In the genomic region with DNA sequence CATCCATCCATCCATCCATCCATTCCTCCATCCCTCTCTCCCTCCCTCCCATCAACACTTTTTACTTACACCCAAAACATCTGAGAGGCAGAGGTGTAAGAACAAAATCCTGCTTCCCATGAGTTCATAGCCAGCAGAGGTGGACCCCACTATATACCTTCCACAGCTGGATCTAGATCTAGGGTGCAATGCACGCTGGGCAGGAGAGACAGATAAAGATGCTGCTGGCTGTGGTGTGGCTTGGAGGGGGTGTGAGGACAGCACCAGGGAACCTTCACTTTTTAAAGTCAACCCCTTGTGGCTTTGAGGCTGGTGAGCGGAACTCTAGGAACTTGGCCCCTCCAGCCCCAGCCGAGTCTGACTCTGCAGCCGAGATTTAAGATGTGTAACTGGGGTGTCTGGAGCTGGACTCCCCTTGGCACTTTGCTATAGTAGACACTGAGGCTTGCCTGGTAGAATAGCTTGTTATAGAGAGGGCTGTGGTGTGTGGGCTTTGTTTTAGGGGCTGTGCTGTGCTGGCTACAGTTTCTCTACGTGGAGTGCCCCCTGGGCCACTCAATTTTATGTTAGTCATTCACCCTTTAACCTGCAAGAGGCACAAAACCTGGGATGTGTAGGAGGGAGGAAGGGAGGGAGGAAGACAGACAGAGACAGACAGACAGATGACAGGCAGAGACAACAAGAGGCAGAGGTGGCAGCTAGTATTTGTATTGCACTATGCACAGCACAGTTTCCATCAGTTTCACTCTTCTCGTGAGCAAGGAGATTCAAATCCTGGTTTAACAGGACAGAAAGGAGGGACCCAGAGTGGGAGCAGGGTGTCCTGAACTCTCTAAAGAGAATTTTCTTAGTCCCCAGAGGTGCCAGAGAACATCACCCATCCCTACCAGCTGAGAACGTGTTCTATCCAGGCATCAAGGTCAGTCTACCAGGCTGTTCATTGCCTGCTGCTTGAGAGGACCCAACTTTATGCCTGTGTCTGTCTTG, we compare ENCODE assay signal across 28 mouse cellular contexts. TPM values are rescaled to one million over a fixed set of nuclear protein-coding genes. Genes with fewer than 3 reads are reported as not detected.
DNase-seq lines count a peak whose midpoint lies in the region; ATAC-seq and TF ChIP-seq lines count a peak whose summit lies in the region.
"Had no signal": no experiment of that assay in that cellular context is flagged by ENCODE, and none has a peak within 500 bp of the region (broad histone marks: within the 10 kb centered on the region; RNA-seq: fewer than 3 reads in every experiment).

No protein-coding gene starts in this region.

- no peak overlapping the region for H3K27ac ChIP-seq in intestine, embryonic 14.5 days (ENCODE audit: low read depth)
- H3K27ac ChIP-seq in intestine, embryonic 16.5 days (ENCODE audit: low read length) = no peak overlapping the region
- peak overlapping the region; percentile 70 for H3K27ac ChIP-seq in thymus, adult 2 months (ENCODE audit: control insufficient read depth, insufficient read depth, low read length)
- H3K27ac ChIP-seq: forebrain, embryonic 13.5 days; hindbrain, embryonic 10.5 days; hindbrain, embryonic 15.5 days; left cerebral cortex, adult 2 months; limb, embryonic 12.5 days; macrophage; neural tube, embryonic 12.5 days; stomach, embryonic 15.5 days had no signal

- H3K4me1 ChIP-seq in intestine, embryonic 14.5 days (replicated peaks; ENCODE audit: control insufficient read depth, insufficient read depth, low read length) = peaks cover 7% of the 10 kb centered on the region
- H3K4me1 ChIP-seq in intestine, embryonic 16.5 days (ENCODE audit: control insufficient read depth, insufficient read depth, low read length) = peaks cover 7% of the 10 kb centered on the region
- H3K4me1 ChIP-seq in thymus, adult 2 months (replicated peaks; ENCODE audit: control insufficient read depth, insufficient read depth, low read length) = peaks cover 32% of the 10 kb centered on the region

- no peaks in the 10 kb centered on the region; the same call in 1 of the 2 replicates for H3K9me3 ChIP-seq in intestine, embryonic 14.5 days (ENCODE audit: control insufficient read depth, low read length)
- no peaks in the 10 kb centered on the region for H3K9me3 ChIP-seq in intestine, embryonic 16.5 days (ENCODE audit: control insufficient read depth, low read length)
- H3K9me3 ChIP-seq: forebrain, embryonic 13.5 days; hindbrain, embryonic 10.5 days; hindbrain, embryonic 15.5 days; limb, embryonic 12.5 days; neural tube, embryonic 12.5 days; stomach, embryonic 15.5 days had no signal

- 70% methylated on average over 7 of the region's 7 CpGs for WGBS in intestine, embryonic 14.5 days
- 71% methylated on average over 7 of the region's 7 CpGs for WGBS in intestine, embryonic 16.5 days
- 36% methylated on average over 7 of the region's 7 CpGs for WGBS in thymus, adult 2 months

- H3K9ac ChIP-seq in intestine, embryonic 14.5 days (ENCODE audit: low read length) = no peak overlapping the region
- H3K9ac ChIP-seq in intestine, embryonic 16.5 days (ENCODE audit: low read depth, low read length) = no peak overlapping the region
- H3K9ac ChIP-seq: forebrain, embryonic 13.5 days; hindbrain, embryonic 15.5 days; limb, embryonic 12.5 days; neural tube, embryonic 12.5 days; stomach, embryonic 15.5 days had no signal

- H3K27me3 ChIP-seq in intestine, embryonic 14.5 days (replicated peaks; ENCODE audit: control insufficient read depth, insufficient read depth, low read length) = no peaks in the 10 kb centered on the region
- H3K27me3 ChIP-seq in intestine, embryonic 16.5 days (replicated peaks; ENCODE audit: control insufficient read depth, insufficient read depth, low read length) = no peaks in the 10 kb centered on the region
- H3K27me3 ChIP-seq in thymus, adult 2 months (ENCODE audit: control insufficient read depth, insufficient read depth, low read length) = no peaks in the 10 kb centered on the region
- H3K27me3 ChIP-seq: forebrain, embryonic 13.5 days; hindbrain, embryonic 15.5 days; neural tube, embryonic 12.5 days had no signal

- no peak for TF ChIP-seq POLR2A in thymus, adult 2 months (IDR thresholded peaks at IDR 0.05; ENCODE audit: control insufficient read depth, extremely low read depth, insufficient read depth, low read length, poor library complexity)

- H3K36me3 ChIP-seq in intestine, embryonic 14.5 days (ENCODE audit: control insufficient read depth, insufficient read depth, low read length) = no peaks in the 10 kb centered on the region
- no peaks in the 10 kb centered on the region for H3K36me3 ChIP-seq in intestine, embryonic 16.5 days (ENCODE audit: control insufficient read depth, insufficient read depth, low read length)
- H3K36me3 ChIP-seq in thymus, adult 2 months (ENCODE audit: control insufficient read depth, insufficient read depth, low read length) = no peaks in the 10 kb centered on the region
- H3K36me3 ChIP-seq: hindbrain, embryonic 10.5 days; hindbrain, embryonic 15.5 days; limb, embryonic 12.5 days; neural tube, embryonic 12.5 days; stomach, embryonic 15.5 days had no signal

- DNase-seq in intestine, embryonic 14.5 days (ENCODE audit: low spot score) = peak; percentile 46
- DNase-seq in thymus, adult 2 months = no peak
- DNase-seq in thymus, postnatal 10 days (ENCODE audit: low spot score in 2 of 2) = no peak
- peak; percentile 39 to 50 for DNase-seq in CD8-positive naive resting alpha-beta T cell, adult 2 months (ENCODE audit: low read depth in 2 of 2, low spot score in 2 of 2)
- peak; percentile 69 for DNase-seq in naive thymus-derived CD4-positive, alpha-beta T cell, adult 2 months (ENCODE audit: low read depth)
- DNase-seq in retina, postnatal 1 day = no peak
- DNase-seq: adrenal gland, postnatal 25 days; cerebellum, adult 18-20 months; cerebellum, postnatal 10 days; gastrocnemius, postnatal 10 days; heart, postnatal 14 days; kidney, adult 11 months; kidney, postnatal 14 days; midbrain, embryonic 14.5 days; right cerebral cortex, postnatal 4 days had no signal

- no peak for ATAC-seq in intestine, embryonic 14.5 days (replicated peaks; ENCODE audit: low FRiP score, low TSS enrichment, low read depth)
- ATAC-seq in intestine, embryonic 16.5 days = no peak
- ATAC-seq in inflammation-experienced regulatory T-cells, adult 6 months = no peak
- ATAC-seq: forebrain, embryonic 13.5 days; lung, postnatal 0 days had no signal

- TF ChIP-seq CTCF in thymus, adult 2 months (IDR thresholded peaks at IDR 0.05; ENCODE audit: borderline replicate concordance, control insufficient read depth, extremely low read depth, insufficient read depth, low read length, poor library complexity) = no peak

- H3K4me3 ChIP-seq in intestine, embryonic 14.5 days (ENCODE audit: low read depth, low read length) = no peak overlapping the region
- H3K4me3 ChIP-seq in intestine, embryonic 16.5 days (ENCODE audit: low read length) = no peak overlapping the region
- peak overlapping the region; percentile 42 for H3K4me3 ChIP-seq in thymus, adult 2 months (ENCODE audit: control insufficient read depth, insufficient read depth, low read length)
- H3K4me3 ChIP-seq: forebrain, embryonic 13.5 days; hindbrain, embryonic 10.5 days; hindbrain, embryonic 15.5 days; left cerebral cortex, adult 2 months; limb, embryonic 12.5 days; neural tube, embryonic 12.5 days; stomach, embryonic 15.5 days had no signal

- H3K4me2 ChIP-seq in intestine, embryonic 14.5 days (ENCODE audit: low read length) = no peak overlapping the region
- no peak overlapping the region for H3K4me2 ChIP-seq in intestine, embryonic 16.5 days (ENCODE audit: low read depth, low read length)
- H3K4me2 ChIP-seq: forebrain, embryonic 13.5 days; hindbrain, embryonic 15.5 days; limb, embryonic 12.5 days; liver, embryonic 11.5 days; neural tube, embryonic 12.5 days; stomach, embryonic 15.5 days had no signal

RNA-seq across cellular contexts. Expression of gene Ccr7, which starts 0.8 kb away (rescaled TPM):
- polyA plus RNA-seq in intestine, embryonic 14.5 days (2014; fragmentation: Nextera tagmentation; extraction: Ambion mirVana) = 0.35 and 0.61 TPM in 2 replicates
- 0.36 and 0.64 TPM in 2 replicates for polyA plus RNA-seq in intestine, embryonic 16.5 days (2015; fragmentation: Nextera tagmentation; extraction: Ambion mirVana)
- polyA plus RNA-seq in thymus, adult 2 months (2012; rRNA removed) = 202 and 240 TPM in 2 replicates
- polyA plus RNA-seq in inflammation-experienced regulatory T-cells, adult 6 months (2017; shearing (Covaris generic)) = 100 to 1,000 TPM in 2 of 3 experiments, 10 to 100 TPM in 1; 16.6 to 295 (median 286) TPM
- polyA plus RNA-seq: forebrain, embryonic 13.5 days; kidney, embryonic 14.5 days had no signal

Comparison
In these comparisons a context has a peak if more than half of its experiments do, and no peak if none do; other contexts are left out.
1. DNase-seq: peak in intestine, embryonic 14.5 days (single experiment), CD8-positive naive resting alpha-beta T cell, adult 2 months (2 of 2) and naive thymus-derived CD4-positive, alpha-beta T cell, adult 2 months (single experiment); none in thymus, adult 2 months (single experiment), thymus, postnatal 10 days (0 of 2) and retina, postnatal 1 day (single experiment).
2. RNA of gene Ccr7, which starts 0.8 kb away (polyA plus RNA-seq): 16.6 to 295 TPM in inflammation-experienced regulatory T-cells, adult 6 months and 202 to 240 TPM in thymus, adult 2 months; 0.36 to 0.64 TPM in intestine, embryonic 16.5 days and 0.35 to 0.61 TPM in intestine, embryonic 14.5 days; every median in the first group is over 10 times any median in the second.